Mouse (Mus musculus) urinary bladder, postnatal 14 days (tissue): ENCODE results near the gene 1700017B05Rik.
"Not testable (repeated sequence)": the region's sequence is repeated elsewhere in the genome, so short reads cannot be mapped to it uniquely, and the experiment has no call there.

Experiments used
- DNase-seq: peaks from one replicate; pipeline ENCODE4 v3.0.0; 2021; ENCODE audit warnings: low spot score

1700017B05Rik gene

DNA sequence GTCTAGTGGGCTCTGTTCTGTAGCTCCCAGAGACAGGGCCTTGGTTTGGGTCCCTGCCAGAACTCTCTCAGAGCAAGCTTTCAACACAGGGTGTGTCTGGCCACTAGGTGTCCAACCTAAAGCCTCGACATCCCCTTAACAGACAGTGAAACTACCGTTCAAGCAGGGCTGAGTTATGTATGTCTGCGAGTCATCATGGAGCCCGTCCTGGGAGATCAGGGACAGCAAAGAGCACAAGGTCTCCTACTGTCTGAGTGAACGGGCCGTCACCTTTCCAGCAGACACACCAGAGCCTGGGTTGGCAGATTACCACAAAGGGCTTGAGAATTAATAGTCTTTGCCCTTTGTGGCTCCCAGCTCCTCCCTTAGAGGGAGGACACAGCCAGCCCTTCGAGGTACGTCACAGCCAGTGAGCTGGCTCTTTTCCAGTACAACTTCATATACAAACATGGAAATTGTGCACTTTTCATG is 15.2 kb downstream of the 1700017B05Rik start:
- DNase-seq = no peak

DNA sequence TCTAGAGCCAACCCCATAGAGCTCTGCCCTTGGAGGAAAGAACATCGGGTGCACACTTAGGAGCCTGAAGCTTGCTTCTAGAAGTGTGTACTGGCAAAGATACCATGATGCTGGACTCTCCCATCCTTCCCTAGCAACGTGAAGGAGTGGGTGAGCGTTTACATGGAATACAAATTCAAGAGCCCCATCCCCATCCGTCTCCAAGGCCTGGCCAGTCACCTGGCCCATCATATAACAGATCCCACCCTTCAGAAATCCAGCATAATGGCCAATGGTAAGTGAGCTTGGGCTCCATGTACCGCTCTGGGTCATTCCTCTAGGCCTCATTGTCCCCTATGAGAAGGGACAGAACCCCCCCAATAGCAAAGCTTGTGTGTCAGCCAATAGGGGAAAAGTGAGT is 15.9 kb downstream of the 1700017B05Rik start:
- DNase-seq = no peak

DNA sequence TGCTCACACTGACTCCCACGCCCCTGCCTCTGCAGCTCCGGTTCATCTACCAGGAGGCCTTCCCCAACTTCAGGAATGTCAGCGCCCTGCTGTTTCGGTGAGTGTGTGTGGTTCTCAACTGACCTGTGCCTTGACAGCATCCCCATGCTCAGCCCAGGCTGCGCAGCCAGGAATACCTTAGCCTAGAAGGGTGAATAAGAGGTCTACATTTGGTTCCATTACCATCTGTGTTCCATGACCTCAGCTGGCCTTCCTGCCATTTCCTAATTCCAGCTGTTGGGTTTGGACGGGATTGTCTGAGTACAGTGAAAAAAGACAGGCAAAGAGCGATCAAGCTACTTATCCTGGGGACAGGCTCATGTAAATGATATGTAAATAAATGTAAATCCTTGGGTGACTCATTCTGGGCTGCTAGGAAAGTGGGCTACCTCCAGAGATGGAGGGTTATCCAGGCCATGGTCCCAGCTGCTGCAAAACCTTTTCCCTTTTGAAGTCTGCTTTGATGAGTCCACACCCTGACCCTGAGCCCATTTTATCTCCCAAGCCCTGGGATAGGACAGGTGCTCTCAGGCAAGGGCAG is 18.2 kb downstream of the 1700017B05Rik start:
- DNase-seq = no peak

DNA sequence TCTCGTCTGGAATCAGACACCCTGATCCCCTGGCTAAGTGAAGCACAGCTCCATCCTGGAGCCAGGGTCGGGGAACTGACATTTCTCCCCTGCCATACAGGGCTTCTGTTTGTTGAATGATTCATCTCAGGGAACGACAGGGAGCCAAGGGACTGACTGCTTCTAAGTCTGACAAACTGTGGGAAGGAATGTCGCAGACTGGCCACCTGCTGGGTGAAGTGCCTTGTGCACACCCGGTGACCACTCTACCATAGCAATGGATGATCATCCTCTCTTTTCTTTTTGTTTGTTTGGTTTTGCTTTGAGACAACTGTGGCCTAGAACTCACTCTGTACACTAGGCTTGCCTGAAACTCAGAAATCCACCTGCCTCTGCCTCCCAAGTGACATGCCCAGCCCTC is 19.5 kb downstream of the 1700017B05Rik start:
- DNase-seq = no peak

DNA sequence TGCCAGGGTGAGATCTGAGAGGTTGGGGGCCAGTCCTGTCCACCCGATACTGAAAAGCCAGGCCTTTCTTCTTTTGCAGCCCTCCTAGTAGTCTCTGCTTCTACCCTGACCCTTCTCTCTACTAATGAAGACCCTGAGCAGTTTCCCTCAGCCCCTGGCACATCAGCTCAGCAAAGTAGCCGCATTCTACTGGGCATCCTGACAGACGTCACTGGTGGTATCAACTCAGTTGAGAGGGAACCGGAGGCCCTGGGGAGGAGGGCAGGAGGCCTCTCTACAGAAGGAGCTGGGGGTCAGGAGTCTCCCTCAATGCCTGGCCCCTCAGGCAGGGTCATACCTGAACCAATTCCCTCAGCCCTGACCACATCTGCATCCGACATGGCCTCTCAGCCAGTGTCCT is 21.3 kb downstream of the 1700017B05Rik start:
- no peak for DNase-seq

DNA sequence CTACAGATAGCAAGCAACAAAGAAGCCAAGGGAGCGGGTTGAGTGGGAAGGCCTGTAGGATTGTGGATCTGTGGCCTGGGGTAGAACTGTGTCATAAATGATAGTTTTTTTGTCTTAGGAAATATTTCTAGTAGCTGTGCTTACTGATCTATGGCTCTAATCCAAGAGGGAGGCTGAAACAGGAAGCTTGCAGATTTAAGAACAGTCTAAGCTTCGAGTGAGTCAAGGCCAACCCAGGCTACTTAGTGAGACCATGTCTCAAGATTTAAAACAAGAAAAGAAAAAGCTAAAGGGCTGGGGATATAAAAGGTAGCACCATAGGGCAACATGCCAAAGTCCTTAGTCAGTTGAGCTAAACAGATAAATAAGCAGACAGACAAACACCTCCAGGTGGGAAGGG is 24.2 kb downstream of the 1700017B05Rik start:
- no peak for DNase-seq

DNA sequence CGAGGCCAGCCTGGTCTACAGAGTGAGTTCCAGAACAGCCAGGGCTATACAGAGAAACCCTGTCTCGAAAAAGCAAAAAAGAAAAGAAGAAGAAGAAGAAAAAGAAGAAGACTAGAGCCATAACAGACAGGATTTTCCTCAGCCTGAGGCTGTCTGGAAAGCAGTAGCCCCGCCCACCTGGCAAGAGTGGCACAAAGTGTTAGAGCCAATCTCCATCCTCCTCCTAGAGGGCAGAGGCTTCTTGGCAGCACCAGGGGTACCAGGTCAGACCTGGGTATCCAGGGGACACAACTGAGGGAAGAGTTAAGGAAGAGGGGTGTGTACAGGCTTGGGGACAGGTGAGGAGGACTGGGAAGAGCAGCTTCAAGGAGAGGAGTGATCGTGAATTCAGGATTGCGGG is 24.7 kb downstream of the 1700017B05Rik start:
- DNase-seq = no peak

DNA sequence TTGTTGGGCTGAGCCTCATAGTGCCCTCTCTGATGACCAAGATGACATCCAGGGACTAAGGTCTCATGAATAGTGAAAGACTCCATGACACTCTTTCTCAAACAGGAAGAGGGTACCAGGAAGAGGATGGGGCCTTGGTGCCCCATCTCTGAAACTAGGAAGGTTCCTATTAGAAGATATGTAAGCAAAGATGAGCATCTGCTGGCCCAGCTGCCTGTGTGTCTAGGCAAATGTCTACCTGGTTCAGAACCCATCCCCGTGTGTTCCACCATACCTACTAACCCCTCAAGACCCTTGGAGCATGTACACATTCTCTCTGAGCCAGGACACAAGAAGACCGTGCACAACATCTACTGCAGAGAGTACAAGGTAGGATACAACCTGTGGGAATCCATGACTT is 26.2 kb downstream of the 1700017B05Rik start, which contains the start of gene Trcg1:
TSS of gene Trcg1 (plus strand) at position 301 of the 400 bp plus-strand sequence.
- no peak for DNase-seq

DNA sequence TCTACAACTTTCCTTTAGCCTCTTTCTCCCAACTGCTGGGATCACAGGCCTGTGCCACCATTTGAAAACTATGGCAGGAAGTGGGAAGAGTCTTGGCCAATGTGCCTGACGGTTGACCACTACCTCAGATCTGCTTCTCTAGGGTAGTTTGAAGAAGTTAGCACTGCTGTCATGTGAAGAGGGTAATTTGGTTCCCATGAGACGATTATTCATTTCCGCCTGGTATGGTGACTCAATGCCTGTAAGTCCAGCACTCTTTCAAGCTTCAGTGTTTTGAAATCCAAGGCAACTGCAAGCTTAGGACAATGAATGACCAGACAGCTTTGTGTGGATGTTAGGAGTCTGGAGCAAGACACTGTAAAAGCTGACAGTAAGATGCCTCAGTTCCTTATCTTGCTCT is 28.6 kb downstream of the 1700017B05Rik start:
- DNase-seq = no peak

DNA sequence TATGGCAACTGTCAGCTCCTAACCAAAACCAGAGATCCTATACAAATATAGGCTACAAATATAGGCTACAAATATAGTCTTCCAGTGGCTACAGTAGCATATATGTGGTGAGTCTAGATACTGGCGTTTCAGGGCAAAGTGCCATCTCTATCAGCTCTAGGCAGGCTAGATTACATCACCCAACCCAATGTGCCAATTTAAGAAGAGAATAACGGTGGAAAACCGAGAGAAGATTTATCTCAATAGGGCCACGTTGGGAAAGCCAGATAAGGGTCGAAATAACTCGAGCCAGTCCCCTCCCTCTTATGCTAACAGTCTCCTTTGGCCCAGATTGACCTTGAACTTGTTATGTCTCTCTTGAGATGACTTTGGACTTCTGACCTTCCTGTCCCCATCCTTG is 29.3 kb downstream of the 1700017B05Rik start:
- DNase-seq = no peak

DNA sequence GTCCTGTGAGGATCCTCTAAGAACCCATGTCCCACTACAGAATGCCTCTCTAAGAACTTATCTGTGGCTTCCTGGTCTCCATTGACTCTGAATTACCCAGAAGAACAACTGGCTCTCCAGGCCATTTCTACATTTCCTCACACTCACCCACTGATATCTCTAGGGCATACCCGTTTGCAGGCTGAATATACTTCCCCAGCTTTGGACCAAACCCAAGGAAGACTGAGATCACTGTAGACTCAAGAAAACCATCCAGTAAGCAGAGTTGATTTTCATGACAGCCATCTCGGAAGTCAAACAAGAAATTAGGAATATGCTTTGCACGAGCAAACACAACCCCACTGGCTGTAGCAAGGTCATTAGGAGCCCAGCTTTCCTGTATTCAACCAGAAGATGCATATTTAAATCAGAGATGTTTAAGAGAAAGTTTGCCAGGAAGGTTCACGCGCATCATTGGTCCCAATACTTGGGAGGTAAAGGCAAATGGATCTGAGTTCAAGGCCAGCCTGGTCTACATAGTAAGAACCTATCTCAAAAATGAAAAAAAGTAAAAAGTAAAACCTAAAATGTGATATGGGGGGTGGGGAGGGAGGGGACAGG is 30.0 kb downstream of the 1700017B05Rik start:
- DNase-seq = no peak

DNA sequence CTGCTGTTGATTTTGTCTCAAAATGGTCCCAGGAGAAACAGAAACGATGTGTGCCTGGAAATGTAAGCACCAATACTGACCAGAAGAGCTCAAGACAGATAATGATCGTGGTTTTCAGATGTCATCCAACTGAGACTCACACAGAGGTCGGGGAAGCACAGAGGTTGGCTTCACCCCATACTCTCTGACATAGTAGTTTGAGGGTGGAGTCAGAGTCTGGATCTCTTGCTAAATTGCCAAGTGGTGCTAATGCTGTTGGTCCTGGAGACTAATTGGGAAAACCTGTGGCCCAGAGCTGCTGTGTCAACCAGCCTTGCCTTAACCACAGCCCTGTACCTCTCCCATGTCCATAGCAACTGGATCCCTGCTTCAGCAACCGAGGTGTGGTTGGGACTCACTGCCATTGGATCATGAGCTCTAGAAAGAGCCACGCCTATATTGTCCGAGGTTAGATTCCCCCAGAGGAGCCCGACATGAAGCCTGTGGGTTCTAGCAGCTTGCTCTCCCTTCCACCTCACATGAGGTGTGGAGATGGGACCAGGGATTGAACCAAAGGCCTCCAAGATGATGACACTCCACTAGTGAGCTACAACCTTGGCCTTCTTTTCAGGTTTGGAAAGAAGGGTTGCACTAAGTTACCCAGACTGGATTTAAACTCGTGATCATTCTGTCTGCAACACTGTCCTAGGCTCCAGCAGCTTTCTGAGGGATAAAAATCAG is 30.7 kb downstream of the 1700017B05Rik start:
- no peak for DNase-seq

DNA sequence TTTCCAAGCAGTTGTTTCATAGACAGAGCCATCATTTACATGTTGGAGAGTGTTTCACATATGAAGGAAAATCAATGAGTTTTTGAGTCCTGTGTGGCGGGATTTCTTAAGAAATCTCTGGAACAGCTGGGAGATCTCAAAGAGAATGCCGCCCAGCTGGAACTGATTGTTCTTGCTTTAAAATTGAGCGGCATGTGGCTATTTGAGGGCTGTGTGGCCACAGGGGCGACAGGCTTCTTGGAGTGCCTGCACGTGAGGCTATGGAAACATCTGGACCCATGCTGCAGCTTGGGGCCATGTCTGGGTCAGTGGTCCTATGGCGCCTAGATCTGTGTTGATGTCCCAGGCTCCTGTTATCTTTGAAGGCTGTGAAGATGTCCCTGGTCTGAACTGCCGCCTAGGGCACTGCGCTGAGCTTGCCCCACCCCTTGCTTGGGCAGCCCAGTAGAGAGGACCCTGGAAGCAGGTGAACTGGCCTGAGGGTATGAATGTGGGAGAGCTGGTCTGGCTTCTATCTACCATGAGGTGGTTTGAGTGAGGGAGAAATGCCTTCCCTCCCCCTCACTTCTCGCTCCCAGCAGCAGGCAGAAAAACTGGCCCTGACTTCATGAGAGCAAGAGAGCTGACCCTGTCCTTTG is 32.1 kb downstream of the 1700017B05Rik start:
- no peak for DNase-seq

DNA sequence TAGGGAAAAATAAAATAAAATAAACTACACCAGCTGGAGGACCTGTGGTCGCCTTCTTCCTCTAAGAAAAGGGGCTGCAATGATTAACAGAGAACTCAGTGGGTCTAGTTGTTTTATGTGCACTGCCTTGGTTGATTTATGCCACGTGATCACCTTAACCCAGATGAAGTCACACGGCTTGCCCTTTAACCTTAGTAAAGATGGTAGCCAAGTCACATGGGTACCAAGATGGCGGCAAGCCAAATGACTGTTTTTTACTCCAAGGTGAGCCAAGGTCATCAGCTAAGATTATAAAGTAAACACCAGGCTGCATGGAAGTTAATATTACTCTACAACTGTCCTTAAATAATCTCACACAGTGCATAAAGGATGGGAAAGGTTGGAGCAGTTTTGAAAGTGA is 32.7 kb downstream of the 1700017B05Rik start:
- no peak for DNase-seq

DNA sequence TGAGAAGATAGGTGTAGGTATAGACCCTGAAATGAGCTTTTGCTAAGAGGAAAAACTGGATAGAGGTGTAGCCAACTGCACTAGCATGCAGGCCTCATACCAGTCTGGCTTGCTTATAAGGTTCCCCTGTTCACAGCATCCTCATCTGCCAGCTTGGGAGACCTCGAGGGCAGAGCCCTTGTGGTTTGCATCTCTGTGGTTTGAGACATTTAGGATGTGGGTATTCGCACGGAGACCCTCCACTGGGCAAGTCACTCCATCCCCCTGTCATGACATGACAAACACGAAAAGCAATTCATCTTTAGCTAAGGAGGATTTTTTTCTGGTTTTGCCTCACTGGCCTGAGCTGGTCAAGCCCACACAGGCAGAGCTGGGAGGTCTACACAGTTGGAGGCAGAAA is 34.2 kb downstream of the 1700017B05Rik start:
- no peak for DNase-seq

DNA sequence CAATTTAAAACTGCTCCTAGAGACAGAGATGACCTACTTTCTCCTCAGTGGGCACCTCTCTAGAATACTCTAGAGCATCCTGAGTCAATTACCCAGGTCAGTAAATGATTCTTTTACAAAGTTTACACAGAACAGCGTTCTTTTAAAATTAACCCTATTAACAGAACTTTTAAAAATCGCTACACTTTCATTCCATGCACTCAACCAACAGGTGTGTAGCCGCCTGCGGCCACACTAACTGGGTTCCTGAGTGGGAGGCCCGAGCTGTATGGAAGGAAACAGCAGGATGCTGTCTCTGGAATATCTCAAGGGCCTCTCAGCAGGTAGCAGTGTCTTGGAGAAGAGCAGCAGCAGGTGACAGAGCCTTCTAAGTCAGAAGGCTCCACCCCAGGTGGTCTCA is 35.2 kb downstream of the 1700017B05Rik start:
- no peak for DNase-seq

DNA sequence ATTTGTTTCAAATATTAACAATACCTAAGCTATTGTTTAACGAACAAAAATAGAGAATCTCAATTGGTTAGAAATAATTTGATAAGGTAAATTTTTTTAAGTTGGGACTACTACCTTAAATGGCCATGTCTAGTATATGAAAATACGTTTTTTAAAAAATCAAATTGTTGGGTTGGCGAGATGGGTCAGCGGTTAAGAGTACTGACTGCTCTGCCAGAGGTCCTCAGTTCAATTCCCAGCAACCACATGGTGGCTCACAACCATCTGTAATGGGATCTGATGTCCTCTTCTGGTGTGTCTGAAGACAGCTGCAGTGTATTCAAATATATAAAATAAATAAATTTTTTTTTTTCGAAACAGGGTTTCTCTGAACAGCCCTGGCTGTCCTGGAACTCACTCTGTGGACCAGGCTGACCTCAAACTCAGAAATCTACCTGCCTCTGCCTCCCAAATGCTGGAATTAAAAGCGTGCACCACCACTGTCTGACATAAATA is 35.7 kb downstream of the 1700017B05Rik start:
- not testable (repeated sequence) for DNase-seq

DNA sequence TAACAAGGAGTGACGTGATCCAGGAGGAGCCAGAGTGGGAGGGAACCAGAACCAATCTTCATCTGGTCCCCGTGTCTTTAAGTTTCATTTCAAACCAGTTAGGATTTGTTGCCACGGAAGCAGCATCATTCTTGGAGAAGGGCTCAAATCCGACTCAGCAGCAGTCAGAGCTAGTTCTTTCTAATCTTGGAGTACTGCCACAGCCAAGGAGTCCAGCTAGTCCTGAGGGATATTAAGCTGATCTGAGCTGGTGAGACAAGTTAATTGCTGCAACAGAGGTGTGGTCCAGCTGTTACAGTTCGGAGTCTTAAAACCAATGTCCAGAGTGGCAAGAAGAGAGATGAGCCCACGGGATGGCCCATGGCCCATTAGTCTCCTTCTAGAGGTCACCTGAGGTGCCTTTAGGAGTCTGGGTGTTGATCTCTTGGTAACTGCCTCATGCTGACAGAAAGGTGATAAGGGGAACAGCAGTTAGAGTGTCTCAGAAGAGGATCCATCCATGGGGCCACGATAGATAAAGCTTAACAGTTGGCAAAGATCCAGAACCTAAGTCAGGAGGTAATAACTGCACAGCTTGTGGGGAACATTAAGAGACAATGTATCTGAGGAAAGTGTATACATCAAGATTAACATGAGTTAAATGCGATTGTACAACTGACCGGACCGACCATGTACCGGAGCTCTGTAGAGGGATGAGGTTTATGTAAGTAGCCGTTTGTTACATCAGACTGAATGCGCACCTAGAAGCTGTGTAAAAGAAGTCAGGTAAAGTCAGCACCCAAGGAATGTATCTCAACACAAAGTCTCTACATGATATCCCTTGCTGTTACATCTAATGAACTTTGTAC is 36.4 kb downstream of the 1700017B05Rik start:
- no peak for DNase-seq

DNA sequence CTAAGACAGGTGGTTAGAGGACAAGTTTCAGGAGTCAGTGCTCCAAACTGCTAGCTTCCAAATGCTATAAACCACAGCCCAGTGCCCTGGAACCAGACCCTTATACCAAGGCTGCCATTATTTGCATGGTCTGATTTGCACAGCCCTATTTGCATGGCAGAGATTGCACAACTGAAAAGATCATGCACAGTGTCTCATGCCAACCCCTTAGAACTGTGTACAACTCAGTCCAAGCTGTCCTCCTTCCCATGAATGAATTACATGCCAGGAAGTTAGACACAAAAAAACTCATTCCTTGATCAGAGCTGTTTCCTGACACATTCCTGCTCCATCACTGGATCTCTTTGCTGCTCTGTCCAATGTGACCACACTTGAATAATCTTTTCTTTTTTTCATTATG is 39.1 kb downstream of the 1700017B05Rik start:
- DNase-seq = no peak

DNA sequence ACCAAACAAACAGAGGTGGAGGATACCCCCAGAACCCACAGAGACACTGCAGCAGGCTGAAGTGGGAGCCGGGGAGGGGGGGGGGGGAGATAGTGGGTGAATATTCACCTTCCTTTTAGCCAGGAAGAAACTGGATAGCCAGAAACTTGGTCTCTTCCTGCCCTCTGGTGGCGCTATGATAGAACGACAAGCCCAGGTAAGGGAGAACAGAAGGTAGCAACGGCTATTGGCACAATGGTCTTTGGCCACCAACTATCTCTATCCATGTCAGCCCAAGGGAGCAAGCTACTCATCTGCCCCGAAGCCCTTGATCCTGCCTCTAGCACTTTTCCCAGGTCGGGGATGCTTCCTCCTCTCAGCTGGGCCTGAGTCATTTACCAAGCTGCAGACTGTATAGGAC is 42.1 kb downstream of the 1700017B05Rik start:
- peak; percentile 30 for DNase-seq

DNA sequence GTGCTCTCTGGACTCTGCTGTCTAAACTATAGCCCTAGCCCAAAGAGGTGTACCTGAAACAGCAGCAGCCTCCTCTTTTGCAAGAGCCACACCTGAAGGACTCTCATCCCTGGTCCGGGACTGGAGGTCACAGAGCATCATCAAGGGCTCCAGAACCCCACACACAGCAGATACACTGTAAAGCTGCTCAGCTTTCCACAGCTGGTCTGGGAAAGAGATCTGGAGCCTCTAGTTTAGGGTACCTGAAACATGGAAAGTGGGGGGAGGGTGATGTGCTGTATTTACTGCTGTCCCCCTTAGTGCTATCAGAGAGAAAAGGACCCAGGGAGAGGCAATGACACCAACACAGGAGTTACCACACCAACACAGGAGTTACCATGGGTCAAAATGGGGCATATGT is 42.9 kb downstream of the 1700017B05Rik start:
- DNase-seq = no peak

DNA sequence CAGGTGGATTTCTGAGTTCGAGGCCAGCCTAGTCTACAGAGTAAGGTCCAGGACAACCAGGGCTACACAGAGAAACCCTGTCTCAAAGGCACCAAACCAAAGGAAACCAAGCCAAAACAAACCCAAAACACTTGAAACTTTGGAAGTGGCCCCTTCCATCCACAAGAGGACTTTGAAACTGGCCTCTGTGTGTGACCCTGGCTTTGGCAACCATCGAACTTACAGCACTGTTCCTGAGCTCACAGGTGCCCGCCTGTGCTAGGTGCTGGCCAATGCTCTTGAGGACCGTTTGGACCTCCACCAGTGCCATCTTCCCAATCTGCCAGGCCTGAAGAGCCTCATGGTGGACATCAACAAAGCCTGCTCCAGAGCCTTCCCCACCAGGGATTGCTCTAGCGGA is 43.6 kb downstream of the 1700017B05Rik start:
- DNase-seq = no peak
